Mouse (Mus musculus) midbrain, embryonic 10.5 days (tissue): ENCODE measurements at regions not wholly inside any gene's neighbourhood (a gene's known extent, or its start where the extent isn't known, plus 50 kb on each side); places are given as distances from the start of the nearest gene placed in this dataset.
"Not testable (repeated sequence)": the region's sequence is repeated elsewhere in the genome, so short reads cannot be mapped to it uniquely, and the experiment has no call there.

ENCODE experiments used
- DNase-seq: peaks from one replicate; pipeline ENCODE4 v3.0.0-alpha.2; 2017; ENCODE audit warnings: low spot score
- H3K27ac ChIP-seq: fragments of 300-500 bp; sonication (generic); replicated peaks from 2 replicates; pipeline ENCODE4 v1.5.1; 2016; ENCODE audit warnings: mild to moderate bottlenecking
- H3K27me3 ChIP-seq: fragments of 300-500 bp; sonication (generic); 2 replicates; pipeline ENCODE4 v1.6.1; 2016; ENCODE audit warnings: low read depth, mild to moderate bottlenecking; ENCODE audit not compliant: poor library complexity, severe bottlenecking
- H3K36me3 ChIP-seq: fragments of 300-500 bp; sonication (generic); 2 replicates; pipeline ENCODE4 v1.6.1; 2016; ENCODE audit warnings: mild to moderate bottlenecking, moderate library complexity
- H3K4me1 ChIP-seq: fragments of 300-500 bp; sonication (generic); 2 replicates; pipeline ENCODE4 v1.6.1; 2016
- H3K4me3 ChIP-seq: fragments of 300-500 bp; sonication (generic); 2 replicates; pipeline ENCODE4 v1.5.1; 2016; ENCODE audit warnings: mild to moderate bottlenecking, moderate library complexity
- H3K9me3 ChIP-seq: fragments of 300-500 bp; sonication (generic); replicated peaks from 2 replicates; pipeline ENCODE4 v1.6.1; 2016; ENCODE audit warnings: mild to moderate bottlenecking
- WGBS: fragments of 180-500 bp; shearing (Covaris S2); methylation state at CpG from one replicate; pipeline ENCODE4 v1.1.7; 2016; 5-methylcytosine and 5-hydroxymethylcytosine counted together

DNA sequence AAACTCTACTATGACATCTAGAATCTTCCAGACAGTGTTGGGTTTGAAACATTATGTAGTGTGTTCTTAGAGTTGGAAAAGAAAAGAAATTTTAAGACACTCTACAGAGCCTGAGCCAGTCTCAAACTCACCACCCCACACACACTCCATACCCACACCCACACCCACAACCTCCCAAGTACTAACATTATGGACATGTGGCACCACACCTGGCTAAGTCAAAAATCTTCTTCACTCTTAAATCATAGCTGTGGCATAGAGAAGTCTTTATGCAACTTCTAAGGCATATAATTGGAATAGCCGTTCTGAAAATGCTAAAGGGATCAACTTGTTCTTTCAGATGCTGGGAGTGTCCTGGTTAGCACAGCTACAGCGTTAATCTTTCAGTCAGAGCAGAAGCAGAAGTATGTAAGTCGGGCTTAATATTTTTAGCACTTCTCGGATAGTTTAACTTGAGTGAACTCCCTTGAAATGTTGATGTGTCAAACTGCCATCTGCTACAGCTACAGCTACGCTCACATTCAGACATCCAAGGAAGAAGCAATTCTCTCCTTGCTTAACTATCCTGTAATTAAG, 68.6 kb upstream of the Creb1 start:
- H3K36me3 ChIP-seq, result no peaks in the 10 kb centered on the region
- H3K27me3 ChIP-seq, result no peaks in the 10 kb centered on the region
- H3K9me3 ChIP-seq, result no peaks in the 10 kb centered on the region
- no peak overlapping the region for H3K4me3 ChIP-seq
- WGBS, result 90% methylated on average over 5 of the region's 5 CpGs
- H3K27ac ChIP-seq, result no peak overlapping the region
- H3K4me1 ChIP-seq, result no peaks in the 10 kb centered on the region; the same call in 1 of the 2 replicates
- DNase-seq, result no peak

DNA sequence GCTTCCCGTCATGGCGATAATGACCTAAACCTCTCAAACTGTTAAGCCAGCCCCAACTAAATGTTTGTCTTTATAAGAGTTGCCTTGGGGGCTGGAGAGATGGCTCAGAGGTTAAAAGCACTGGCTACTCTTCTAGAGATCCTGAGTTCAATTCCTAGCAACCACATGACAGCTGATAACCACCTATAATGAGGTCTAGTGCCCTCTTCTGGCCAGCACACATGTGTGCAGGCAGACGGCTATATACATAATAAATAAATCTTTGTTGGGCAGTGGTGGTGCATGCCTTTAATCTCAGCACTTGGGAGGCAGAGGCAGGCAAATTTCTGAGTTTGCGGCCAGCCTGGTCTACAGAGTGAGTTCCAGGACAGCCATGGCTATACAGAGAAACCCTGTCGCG, 70.8 kb upstream of the Creb1 start:
- not testable (repeated sequence) for H3K4me3 ChIP-seq, H3K27me3 ChIP-seq, DNase-seq, H3K9me3 ChIP-seq, H3K4me1 ChIP-seq, H3K27ac ChIP-seq, H3K36me3 ChIP-seq
- 89% methylated on average over 6 of the region's 6 CpGs for WGBS

DNA sequence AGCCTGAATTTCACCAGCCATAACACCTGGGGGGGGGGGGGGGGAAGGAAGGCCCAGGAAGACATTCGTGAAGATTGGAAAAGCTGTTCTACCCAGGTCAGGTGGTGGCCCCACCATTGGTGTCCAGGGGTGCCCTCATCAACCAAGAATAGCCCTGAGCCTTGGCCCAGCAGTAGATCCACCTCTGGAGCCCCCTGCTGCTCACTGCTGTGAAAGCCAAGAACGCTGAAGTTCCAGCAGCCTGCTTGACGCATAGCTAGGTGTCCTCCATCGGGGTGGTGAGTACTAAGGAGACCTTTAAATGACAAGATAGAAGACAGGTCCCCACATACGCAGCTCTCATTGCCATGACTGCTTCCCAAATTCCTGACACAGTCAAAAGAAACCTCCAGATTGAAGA, 74.6 kb upstream of the Creb1 start:
- Histone ChIP-seq H3K4me3 (no peak overlapping the region), H3K9me3 (no peaks in the 10 kb centered on the region), H3K27ac (no peak overlapping the region), H3K27me3 (no peaks in the 10 kb centered on the region), H3K4me1 (no peaks in the 10 kb centered on the region), H3K36me3 (no peaks in the 10 kb centered on the region)
- WGBS, result 82% methylated on average over 5 of the region's 5 CpGs
- DNase-seq, result no peak

DNA sequence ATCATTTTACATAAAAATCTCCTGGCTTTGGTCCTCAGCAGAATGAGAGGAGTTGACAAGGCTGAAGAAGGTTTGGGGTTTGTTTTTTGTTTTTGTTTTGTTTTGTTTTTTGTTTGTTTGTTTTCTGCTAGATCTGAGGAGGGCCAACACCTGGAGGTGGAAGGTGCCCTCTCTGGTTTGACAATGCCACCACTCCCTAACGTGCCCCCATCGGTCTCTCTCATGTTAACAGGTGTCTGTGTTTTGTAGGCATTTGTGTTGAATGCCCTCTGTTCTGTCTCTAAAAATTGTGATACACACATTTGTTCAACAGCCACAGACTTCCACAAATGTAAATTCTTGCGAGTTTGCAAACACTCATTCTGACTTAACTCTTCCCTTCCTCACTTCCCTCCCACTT, 83.3 kb upstream of the Creb1 start:
- H3K4me1 ChIP-seq, result peaks cover 24% of the 10 kb centered on the region
- no peak overlapping the region for H3K4me3 ChIP-seq
- no peak overlapping the region for H3K27ac ChIP-seq
- H3K36me3 ChIP-seq, result no peaks in the 10 kb centered on the region
- H3K9me3 ChIP-seq, result no peaks in the 10 kb centered on the region
- peaks cover 21% of the 10 kb centered on the region for H3K27me3 ChIP-seq
- no peak for DNase-seq
- WGBS, result 86% methylated on average over 3 of the region's 3 CpGs

DNA sequence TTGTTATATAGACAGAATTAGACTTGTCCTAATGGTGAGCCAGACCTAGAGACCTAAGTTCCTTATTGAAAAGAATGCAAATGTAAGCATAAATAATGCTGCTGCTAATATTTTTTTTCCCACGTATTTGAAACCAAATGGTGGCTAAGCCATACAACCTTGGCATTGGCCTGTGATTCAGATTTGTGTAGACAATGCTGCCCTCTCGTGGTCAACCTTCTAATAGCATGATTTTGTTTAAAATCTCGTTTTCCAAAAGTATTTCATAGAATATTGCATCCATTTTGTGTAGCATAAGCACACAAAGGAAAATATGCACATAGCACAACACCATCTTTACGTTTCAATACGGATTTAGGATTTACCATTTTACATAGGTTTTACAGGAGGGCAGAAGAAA, 84.4 kb upstream of the Creb1 start:
- H3K36me3 ChIP-seq, result no peaks in the 10 kb centered on the region
- H3K9me3 ChIP-seq, result no peaks in the 10 kb centered on the region
- no peak overlapping the region for H3K27ac ChIP-seq
- peaks cover 21% of the 10 kb centered on the region for H3K27me3 ChIP-seq
- H3K4me3 ChIP-seq, result no peak overlapping the region
- H3K4me1 ChIP-seq, result peaks cover 24% of the 10 kb centered on the region
- WGBS, result 4% methylated on average over 5 of the region's 5 CpGs
- DNase-seq, result peak; percentile 21

DNA sequence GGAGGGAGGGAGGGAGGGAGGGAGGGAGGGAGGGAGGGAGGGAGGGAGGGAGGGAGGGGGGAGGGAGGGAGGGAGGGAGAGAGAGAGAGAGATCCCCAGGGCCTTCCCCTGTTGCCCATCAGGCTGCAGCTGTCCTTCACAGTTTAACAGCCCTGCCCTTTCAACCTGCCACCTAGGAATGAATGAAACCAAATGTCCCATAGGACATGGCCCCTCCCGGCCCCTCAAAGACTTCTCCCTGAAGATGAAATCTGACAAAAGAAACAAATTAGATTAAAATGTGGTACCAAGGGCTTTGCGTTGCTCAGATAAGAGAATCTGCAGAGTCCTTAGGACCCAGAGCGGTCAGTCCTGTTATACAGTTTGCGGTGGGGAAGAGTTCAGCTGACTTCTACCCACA, 86.0 kb upstream of the Creb1 start:
- 65% methylated on average over 4 of the region's 4 CpGs for WGBS
- Histone ChIP-seq H3K4me1 (peaks cover 24% of the 10 kb centered on the region), H3K36me3 (no peaks in the 10 kb centered on the region), H3K27ac (peak overlapping the region; percentile 74), H3K27me3 (peaks cover 21% of the 10 kb centered on the region), H3K4me3 (no peak overlapping the region), H3K9me3 (no peaks in the 10 kb centered on the region)
- peak; percentile 15 for DNase-seq

DNA sequence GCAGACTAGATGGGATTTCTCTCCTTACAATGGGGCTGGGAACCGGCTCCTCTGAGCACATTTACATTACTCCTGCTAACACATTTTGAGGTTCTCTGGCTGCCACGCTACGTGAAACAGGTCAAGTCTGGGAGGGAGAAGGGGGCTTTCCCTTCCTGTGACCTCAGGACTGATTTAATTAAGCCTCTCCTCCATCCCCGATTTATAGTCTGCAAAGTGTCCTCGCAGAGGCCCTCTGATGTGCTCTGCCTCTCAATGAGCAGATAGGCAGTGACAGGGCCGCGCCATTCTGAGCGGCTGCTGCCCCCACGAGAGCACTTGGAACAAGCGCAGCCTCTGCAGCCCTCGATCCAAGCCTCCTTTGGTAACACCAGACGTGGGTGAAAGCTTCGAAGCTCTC, 86.5 kb upstream of the Creb1 start:
- peaks cover 24% of the 10 kb centered on the region for H3K4me1 ChIP-seq
- no peaks in the 10 kb centered on the region for H3K9me3 ChIP-seq
- peaks cover 21% of the 10 kb centered on the region for H3K27me3 ChIP-seq
- H3K4me3 ChIP-seq, result peak overlapping the region; percentile 25; the same call in 1 of the 2 replicates
- WGBS, result 4% methylated on average over 13 of the region's 13 CpGs
- no peaks in the 10 kb centered on the region for H3K36me3 ChIP-seq
- peak; percentile 84 for DNase-seq
- peak overlapping the region; percentile 74 for H3K27ac ChIP-seq

DNA sequence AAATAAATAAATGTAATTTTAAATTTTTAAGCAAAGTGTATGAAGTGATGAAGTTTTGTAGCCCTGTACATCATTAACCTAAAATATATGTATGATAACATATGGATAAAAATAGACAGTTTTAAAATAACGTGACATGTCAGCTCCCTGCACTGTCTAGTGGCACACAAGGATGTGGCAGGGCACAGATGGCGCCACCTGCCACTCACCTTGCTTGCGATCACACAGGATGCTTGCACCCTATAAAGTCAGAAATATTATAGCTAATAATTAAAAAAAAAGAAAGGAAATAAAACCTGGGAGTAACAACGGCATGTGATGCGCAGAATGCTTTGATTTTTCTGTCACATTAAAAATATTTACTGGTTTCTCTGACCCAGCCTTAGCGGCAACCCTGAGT, 89.0 kb upstream of the Creb1 start:
- DNase-seq, result no peak
- 95% methylated on average over 6 of the region's 6 CpGs for WGBS
- H3K36me3 ChIP-seq, result no peaks in the 10 kb centered on the region
- no peak overlapping the region for H3K4me3 ChIP-seq
- H3K4me1 ChIP-seq, result peaks cover 24% of the 10 kb centered on the region
- peaks cover 21% of the 10 kb centered on the region for H3K27me3 ChIP-seq
- no peaks in the 10 kb centered on the region for H3K9me3 ChIP-seq
- H3K27ac ChIP-seq, result no peak overlapping the region

DNA sequence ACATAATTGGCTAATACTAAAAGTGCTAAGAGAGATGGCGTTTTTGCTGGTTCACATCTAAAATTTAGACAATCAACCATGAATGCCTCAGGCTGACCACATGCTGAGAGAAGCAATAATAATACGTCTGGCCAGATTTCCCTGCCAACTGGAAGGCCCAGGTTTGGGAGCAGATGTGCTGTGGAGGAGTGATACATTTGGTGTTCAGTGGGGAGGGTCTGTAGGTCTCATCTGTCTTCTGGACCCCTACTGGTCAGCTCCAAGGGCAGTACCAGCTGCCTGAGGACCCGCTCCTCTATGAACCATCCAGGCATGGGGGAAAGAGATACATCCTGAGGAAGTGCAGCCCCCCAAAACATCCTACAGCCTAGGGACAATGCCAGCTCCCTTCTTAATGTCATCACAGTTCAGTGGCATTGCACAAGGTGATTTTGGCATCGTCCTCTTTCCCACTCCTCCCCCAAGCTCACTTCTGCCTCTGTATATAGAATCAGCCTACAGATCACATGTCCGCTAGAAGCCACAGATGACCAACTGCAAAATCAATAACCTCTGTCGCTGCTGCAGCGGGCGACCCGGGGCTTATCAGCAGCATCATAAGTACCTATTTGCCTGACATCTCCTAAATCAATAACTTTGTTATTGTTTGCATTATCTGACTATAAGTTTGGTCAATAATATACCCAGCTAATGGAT, 90.1 kb upstream of the Creb1 start:
- no peak for DNase-seq
- H3K27ac ChIP-seq, result peak overlapping the region; percentile 56; the same call in 1 of the 2 replicates
- peaks cover 20% of the 10 kb centered on the region for H3K27me3 ChIP-seq
- H3K36me3 ChIP-seq, result no peaks in the 10 kb centered on the region
- no peaks in the 10 kb centered on the region for H3K9me3 ChIP-seq
- no peak overlapping the region for H3K4me3 ChIP-seq
- H3K4me1 ChIP-seq, result peaks cover 23% of the 10 kb centered on the region
- 77% methylated on average over 9 of the region's 9 CpGs for WGBS

DNA sequence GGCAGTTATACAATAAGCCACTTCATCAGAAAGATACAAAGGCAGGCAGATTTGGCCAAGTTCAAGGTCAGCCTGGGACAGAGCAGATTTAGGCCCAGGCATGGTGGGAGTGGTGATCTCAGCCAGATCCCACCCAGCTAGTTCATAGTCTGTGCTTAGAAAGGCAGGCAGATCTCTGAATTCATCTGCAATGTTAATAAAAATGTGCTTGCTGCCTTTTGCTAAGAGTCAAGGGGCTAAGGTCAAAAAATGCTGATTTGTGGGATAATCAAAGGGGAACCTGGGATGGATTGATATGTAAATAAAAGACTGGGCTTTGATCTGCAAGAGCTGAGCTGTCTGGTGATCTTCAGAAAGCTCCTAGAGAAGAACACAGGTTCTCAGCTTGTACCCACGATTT, 109.2 kb upstream of the Creb1 start:
- Histone ChIP-seq H3K4me1 (no peaks in the 10 kb centered on the region), H3K9me3 (no peaks in the 10 kb centered on the region), H3K36me3 (no peaks in the 10 kb centered on the region), H3K4me3 (no peak overlapping the region), H3K27ac (no peak overlapping the region), H3K27me3 (no peaks in the 10 kb centered on the region)
- WGBS, result 68% methylated on average over 1 of the region's 1 CpGs
- no peak for DNase-seq

DNA sequence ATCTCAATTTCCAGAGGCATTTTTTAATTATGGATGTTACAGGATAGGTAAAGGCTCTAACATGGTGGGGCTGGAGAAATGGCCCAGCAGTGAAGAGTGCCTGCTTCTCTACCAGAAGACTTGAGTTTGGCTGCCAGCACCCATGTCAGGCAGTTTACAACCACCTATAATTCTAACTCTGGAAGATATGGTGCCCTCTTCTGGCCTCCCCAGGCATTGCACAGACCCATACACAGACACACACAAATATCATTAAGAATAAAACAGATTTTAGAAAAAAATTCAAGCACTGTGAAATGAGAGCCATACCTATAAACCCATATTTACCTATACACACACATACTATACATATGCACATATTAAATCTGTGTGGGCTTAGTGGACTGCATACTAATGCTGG, 113.9 kb upstream of the Creb1 start:
- Histone ChIP-seq H3K27me3 (no peaks in the 10 kb centered on the region), H3K36me3 (no peaks in the 10 kb centered on the region), H3K4me1 (no peaks in the 10 kb centered on the region), H3K27ac (no peak overlapping the region), H3K9me3 (no peaks in the 10 kb centered on the region), H3K4me3 (no peak overlapping the region)
- no peak for DNase-seq

DNA sequence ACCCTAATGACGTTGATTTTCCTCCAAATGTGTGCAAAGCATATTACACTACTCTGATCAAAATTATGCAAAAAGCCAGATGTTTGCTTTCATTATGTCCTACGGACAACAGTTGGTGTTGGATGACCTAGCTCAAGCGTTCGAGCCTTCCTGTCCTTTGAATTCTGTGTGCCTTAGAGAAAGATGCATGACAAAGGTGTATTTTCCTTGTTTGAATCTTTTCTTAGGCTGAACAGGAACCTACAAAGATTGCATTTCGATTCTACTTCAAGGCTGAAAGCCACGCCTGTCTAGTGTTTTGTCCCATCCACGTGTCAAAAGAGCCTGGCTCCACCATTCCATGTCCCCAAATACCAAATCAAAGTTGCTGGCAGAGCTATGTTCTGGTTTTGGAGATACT, 116.5 kb upstream of the Creb1 start:
- WGBS, result 88% methylated on average over 7 of the region's 7 CpGs
- no peak for DNase-seq

DNA sequence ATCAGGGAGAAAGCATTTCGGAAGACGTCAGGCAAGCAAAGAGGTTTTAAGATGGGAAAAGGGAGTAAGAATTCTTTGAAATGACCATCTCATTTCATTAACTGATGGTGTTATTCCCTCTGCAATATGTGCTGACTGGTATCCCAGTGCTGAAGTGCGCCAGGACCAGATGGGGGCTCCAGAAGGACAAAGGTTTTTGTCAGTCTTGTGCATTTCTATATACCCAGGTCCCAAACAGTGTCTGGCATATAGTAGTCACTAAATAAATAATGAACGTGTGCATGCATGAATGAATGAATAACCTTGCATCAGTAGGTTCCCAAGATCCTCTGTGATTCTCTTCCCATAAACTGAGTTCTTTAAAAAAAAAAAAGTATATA, 119.3 kb upstream of the Creb1 start:
- Histone ChIP-seq H3K9me3 (no peaks in the 10 kb centered on the region), H3K4me1 (no peaks in the 10 kb centered on the region), H3K27ac (no peak overlapping the region), H3K36me3 (no peaks in the 10 kb centered on the region), H3K27me3 (no peaks in the 10 kb centered on the region), H3K4me3 (no peak overlapping the region)
- no peak for DNase-seq
- 91% methylated on average over 4 of the region's 4 CpGs for WGBS

More for the DNA sequence above, 116.5 kb upstream of the Creb1 start:
- H3K27ac ChIP-seq, result no peak overlapping the region
- H3K4me1 ChIP-seq, result no peaks in the 10 kb centered on the region
- H3K36me3 ChIP-seq, result no peaks in the 10 kb centered on the region
- H3K4me3 ChIP-seq, result no peak overlapping the region
- no peaks in the 10 kb centered on the region for H3K27me3 ChIP-seq
- H3K9me3 ChIP-seq, result no peaks in the 10 kb centered on the region
